Mouse (Mus musculus) A20 (cell line): ENCODE data around the gene Tgfbr3.

ENCODE experiments used
- DNase-seq: peaks from one replicate; pipeline ENCODE4 v3.0.0-alpha.2; 2011; ENCODE audit warnings: low read depth, low spot score

Gene Tgfbr3

GRCm38 (mm10) chr5:107147413-107147812, 142.0 kb downstream of the Tgfbr3 start:
- DNase-seq: no peak

GRCm38 (mm10) chr5:107146111-107146616, 143.3 kb downstream of the Tgfbr3 start:
- DNase-seq: no peak

GRCm38 (mm10) chr5:107145125-107145524, 144.3 kb downstream of the Tgfbr3 start:
- DNase-seq: no peak

GRCm38 (mm10) chr5:107144263-107144843, 145.1 kb downstream of the Tgfbr3 start:
- no peak for DNase-seq

GRCm38 (mm10) chr5:107143406-107143805, 146.0 kb downstream of the Tgfbr3 start:
- no peak for DNase-seq

GRCm38 (mm10) chr5:107142791-107143190, 146.6 kb downstream of the Tgfbr3 start:
- DNase-seq: peak; percentile 19

GRCm38 (mm10) chr5:107141375-107141774, 148.1 kb downstream of the Tgfbr3 start:
- no peak for DNase-seq

GRCm38 (mm10) chr5:107139800-107140651, 149.4 kb downstream of the Tgfbr3 start:
- no peak for DNase-seq

GRCm38 (mm10) chr5:107133336-107133735, 156.1 kb downstream of the Tgfbr3 start:
- DNase-seq: no peak

- DNase-seq: no peak
Measured at GRCm38 (mm10) chr5:107132231-107132630, 157.2 kb downstream of the Tgfbr3 start.

GRCm38 (mm10) chr5:107129304-107129703, 160.1 kb downstream of the Tgfbr3 start:
- no peak for DNase-seq

GRCm38 (mm10) chr5:107126561-107126960, 162.9 kb downstream of the Tgfbr3 start:
- no peak for DNase-seq

GRCm38 (mm10) chr5:107125131-107125530, 164.3 kb downstream of the Tgfbr3 start:
- peak; percentile 23 for DNase-seq

GRCm38 (mm10) chr5:107124531-107124930, 164.9 kb downstream of the Tgfbr3 start:
- no peak for DNase-seq

- no peak for DNase-seq
Measured at GRCm38 (mm10) chr5:107122622-107123021, 166.8 kb downstream of the Tgfbr3 start.

- no peak for DNase-seq
Measured at GRCm38 (mm10) chr5:107121086-107121485, 168.3 kb downstream of the Tgfbr3 start.

- DNase-seq: no peak
Measured at GRCm38 (mm10) chr5:107120624-107121023, 168.8 kb downstream of the Tgfbr3 start.

- no peak for DNase-seq
Measured at GRCm38 (mm10) chr5:107119896-107120295, 169.5 kb downstream of the Tgfbr3 start.

- no peak for DNase-seq
Measured at GRCm38 (mm10) chr5:107116821-107117220, 172.6 kb downstream of the Tgfbr3 start.

- no peak for DNase-seq
Measured at GRCm38 (mm10) chr5:107112656-107113275, 176.7 kb downstream of the Tgfbr3 start.

- no peak for DNase-seq
Measured at GRCm38 (mm10) chr5:107111802-107112201, 177.6 kb downstream of the Tgfbr3 start.

GRCm38 (mm10) chr5:107110880-107111520, 178.4 kb downstream of the Tgfbr3 start:
- no peak for DNase-seq
